Mouse (Mus musculus): Measurements from ENCODE around the gene Ahdc1.

DNA sequence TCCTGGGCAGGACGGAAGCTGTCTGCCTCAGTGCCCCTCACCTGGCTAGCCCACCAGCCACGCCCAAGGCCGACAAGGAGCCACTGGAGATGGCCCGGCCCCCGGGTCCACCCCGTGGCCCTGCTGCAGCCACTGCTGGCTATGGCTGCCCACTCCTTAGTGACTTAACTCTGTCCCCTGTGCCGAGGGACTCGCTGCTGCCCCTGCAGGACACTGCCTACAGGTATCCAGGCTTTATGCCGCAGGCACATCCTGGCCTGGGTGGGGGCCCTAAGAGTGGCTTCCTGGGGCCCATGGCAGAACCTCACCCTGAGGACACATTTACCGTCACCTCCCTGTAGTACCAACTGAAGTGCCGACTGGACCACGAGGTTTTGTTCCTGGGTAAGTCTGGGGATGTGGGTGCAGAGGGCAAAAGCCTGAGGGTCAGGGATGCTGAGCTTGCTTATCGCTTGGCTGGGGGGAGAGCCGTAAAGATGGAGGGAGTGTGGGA, 54.9 kb downstream of the Ahdc1 start:
- TF ChIP-seq GATA1 (IDR thresholded peaks at IDR 0.05; ENCODE audit: borderline replicate concordance, low read length) (no peak), TAL1 (conservative IDR thresholded peaks at IDR 0.05; ENCODE audit: low read depth, low read length) (no peak), CTCF (IDR thresholded peaks at IDR 0.05; ENCODE audit: low read depth, low read length) (no peak), POLR2AphosphoS5 (IDR thresholded peaks at IDR 0.05; ENCODE audit: insufficient replicate concordance, low read depth, low read length) (no peak), GATA2 (IDR thresholded peaks at IDR 0.05; ENCODE audit: borderline replicate concordance, low read depth, low read length) (no peak)

Measured in G1E (cell line).